Mouse (Mus musculus) cerebellum, adult 9-11 months (tissue): Measurements from ENCODE around the gene Ormdl2.

ENCODE experiments used
- DNase-seq: peaks from one replicate; pipeline ENCODE4 v3.0.0; 2022

The Ormdl2 gene

DNA sequence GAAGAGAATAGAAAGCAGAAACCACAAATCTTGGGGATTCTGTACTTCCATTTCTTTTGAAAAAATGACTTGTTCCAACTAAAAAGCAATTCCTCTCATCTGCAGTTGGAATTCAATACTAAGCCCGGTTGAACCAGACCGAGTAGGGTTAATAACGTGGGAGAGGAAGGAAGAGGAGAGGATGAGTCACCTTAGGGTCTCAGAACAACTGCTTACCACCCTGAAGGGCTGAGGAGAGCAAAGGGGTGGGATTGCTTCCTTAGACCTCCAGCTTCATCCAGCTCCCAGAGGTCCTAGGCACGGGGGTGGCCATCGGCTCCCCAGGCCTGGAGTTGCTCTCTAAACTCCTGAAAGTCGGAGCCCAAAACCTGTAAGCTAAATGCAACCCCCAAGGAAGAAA, 18.1 kb downstream of the Ormdl2 start:
- DNase-seq = peak; percentile 30

DNA sequence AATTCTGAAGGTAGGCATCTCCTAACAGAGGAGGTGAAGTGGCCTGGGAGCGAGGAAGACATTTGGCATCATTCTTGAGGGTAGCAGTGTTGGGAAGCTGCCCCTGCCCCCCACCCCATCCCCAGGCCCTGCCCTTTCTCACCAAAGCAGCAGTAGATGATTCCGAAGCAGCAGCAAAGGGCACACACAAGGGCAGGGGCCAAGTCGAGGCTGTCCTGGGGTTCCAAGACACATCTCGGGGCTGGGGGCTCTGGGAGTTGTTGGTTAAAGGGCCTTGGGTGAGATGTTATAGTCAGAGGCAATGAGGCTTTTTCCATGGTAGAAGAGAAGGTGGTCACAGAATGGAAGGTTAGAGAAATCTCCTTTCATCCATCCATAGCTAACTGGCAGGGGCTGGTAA, 18.5 kb downstream of the Ormdl2 start:
- DNase-seq = no peak

DNA sequence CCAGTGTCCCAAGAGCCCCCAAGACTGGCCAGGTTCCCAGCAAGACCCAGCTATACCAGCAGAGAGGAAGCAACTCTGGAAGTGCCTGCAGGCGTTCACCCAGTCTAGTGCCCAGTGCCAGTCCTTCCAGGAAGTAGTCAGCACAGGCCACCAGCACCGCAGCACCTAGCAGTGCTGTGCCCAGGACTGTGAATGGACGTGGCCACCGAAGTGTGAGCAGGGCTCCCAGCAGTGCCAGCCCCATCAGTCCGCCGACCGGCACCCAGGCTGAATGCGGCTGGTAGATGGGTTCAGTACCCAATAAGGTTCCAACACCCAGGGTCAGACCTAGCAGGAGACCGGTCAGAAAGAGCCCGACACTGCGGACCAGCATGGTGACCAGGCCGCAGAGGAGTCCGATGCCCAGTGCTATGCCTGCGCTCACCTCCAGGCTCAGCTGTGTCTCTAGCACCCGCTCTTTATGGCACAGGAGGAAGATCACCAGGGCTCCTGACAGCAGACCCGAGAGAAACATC, 19.4 kb downstream of the Ormdl2 start:
- peak; percentile 33 for DNase-seq

DNA sequence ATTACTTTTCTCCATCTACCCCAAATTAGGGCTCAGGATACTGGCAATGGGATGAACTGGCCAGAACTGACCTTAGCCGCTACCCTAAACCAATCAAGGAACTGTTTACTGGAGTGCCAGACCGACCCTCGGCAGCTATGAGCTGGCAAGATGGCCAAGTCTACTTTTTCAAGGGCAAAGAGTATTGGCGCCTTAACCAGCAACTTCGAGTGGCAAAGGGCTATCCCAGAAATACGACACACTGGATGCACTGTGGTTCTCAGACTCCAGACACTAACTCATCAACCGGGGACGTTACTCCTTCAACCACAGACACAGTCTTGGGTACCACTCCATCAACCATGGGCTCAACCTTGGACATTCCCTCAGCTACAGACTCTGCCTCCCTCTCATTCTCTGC, 22.8 kb downstream of the Ormdl2 start:
- no peak for DNase-seq

DNA sequence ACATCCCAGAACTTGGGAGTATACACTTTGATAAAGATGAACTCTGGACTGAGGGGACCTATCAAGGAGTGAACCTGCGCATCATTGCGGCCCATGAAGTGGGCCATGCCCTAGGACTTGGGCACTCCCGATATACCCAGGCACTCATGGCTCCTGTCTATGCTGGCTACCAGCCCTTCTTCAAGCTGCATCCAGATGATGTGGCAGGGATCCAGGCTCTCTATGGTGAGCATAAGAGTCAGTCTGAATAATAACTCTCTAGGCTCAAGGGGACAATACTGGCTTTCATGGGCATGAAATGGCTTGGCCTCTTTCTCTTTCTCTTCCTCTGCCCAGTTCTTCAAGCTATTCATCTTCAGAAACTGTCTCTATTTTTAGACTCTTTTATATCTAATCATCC, 25.9 kb downstream of the Ormdl2 start:
- DNase-seq = peak; percentile 19

DNA sequence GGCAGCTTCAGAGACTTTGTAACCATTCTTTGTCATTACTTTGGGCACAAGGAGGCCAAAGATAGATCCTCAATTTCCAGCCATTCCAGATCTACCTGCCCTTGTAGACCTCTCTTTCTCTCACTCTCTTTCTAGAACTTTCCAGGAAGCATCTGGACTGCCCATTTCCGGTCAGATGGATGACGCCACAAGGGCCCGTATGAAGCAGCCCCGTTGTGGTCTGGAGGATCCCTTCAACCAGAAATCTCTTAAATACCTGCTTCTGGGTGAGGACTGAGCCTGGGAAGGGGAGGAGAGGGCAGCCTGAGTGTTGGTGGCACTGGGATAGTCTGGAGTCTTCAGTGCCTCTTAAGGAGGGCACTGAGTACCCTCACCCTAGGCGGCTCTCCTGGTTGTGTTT, 27.1 kb downstream of the Ormdl2 start:
- no peak for DNase-seq

DNA sequence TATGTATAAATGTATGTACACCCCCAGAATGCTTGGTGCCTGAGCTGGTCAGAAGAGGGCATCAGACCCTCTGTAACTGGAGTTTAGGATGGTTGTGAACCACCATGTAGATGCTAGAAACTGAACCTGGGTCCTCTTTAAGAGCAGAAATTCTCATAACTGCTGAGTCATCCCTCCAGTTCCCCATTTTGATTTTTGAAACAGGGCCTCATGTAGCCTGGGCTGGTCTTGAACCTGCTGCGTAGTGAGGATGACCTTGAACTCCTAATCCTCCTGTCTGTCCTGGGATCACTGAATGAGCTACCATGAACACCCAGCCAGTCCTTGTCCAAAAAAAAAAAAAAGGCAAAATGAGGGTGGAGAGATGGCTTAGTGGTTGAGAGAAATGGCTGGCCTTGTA, 28.2 kb downstream of the Ormdl2 start:
- no peak for DNase-seq

DNA sequence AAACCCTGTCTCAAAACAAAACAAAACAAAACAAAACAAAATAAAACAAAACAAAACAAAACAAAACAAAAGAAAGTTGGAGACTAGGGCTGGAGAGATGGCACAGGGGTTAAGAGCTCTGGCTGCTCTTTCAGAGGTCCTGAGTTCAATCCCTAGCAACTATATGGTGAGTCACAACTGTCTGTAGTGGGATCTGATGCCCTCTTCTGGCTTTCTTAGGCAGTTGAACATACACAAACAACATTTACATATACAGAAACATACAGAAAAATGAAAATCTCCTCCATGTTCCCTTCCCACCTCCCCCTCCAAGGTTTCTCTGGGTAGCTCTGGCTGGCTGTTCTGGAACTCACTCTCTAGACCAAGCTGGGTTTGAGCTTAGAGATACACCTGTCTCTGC, 29.4 kb downstream of the Ormdl2 start:
- no peak for DNase-seq

DNA sequence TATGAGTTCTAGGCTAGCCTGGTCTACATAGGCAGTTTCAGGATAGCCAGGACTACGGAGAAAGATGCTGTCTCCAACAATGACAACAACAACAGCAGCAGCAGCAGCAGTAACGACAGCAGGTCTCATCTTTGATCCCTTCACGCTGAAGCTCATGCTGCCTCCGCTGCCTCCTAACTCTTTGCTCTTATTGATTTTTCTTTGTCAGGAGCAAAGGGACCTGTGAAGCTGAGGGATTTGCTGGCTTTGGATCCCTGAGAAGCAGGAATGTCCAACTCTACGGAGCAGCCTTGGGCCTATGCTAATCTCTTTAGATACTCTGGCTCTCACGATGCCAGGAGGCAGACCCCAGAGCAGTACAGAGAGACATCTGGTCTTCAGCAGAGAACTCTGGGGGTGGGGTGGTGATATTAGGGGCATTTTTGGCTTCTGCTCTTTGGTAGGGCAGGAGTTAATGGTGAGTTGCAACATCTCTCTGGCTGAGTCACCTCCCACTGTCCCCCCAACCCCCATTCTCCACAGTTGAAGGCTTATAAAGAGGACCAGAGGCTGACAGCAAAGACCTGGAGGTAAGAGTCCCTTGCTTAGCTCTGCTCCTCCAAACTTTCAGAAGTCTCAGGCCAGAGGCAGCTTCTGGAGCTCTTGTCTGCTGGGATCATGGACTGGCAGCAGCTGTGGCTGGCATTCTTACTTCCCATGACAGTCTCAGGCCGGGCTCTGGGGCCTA, 30.9 kb downstream of the Ormdl2 start, which contains the start of gene Mmp19:
Gene Mmp19, plus strand, starts transcription at position 513 of the 727 bp plus-strand sequence.
- DNase-seq = no peak

DNA sequence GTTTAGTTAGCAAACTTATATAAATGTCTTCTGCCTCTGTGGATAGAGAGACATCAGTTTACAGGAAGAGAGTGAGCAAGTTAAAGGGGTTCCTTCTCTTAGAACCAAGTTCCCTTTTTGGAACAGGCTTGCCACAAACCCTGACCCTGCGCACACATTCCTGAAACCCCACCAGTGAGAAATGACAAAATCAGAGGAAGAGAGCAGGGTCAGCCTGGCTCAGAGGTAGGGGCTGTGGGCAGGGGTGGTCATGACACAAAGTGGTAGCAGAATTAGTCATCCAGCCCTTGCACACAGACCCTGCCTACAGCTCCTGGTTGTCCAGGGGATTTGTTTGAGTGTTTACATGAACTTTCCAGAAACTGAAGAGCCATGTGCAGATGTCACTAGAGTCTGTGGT, 41.2 kb downstream of the Ormdl2 start:
- no peak for DNase-seq

DNA sequence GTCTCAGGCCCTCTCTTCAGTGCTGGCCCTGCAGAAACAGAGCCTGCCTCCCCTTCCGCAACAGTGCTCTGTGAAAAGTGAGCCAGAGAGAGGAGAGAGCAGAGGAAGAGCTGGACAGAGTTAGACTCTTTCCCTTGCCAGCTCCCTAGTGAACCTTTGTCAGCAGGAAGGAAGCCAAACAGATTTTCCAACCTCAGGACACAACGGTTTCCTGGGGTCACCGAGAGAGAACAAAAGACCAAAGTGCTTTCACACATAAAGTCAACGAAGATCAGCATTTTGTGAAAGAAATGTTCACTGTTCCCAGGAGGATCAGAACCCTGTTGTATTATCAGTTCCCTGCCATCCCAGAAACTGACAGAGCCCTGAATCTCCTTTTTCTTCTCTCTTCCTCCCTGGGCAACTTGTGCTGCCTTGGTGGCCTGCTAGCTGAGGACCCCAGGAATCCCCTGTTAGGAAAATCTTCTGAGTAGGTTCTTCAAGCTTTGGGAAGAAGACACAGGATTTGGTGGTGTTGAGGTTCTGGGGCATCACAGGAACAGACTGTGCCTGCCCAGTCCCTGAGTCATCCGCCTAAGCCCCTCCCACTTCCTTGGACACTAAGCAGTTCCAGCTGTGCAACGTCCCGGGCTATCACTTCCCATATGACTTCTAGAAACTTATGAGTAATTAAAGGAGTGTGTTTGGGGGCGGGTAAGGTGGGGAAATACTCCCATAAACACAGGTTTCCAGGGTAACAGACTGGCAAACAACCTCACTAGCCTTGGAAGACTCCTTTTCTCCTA, 42.2 kb downstream of the Ormdl2 start:
- DNase-seq = no peak

DNA sequence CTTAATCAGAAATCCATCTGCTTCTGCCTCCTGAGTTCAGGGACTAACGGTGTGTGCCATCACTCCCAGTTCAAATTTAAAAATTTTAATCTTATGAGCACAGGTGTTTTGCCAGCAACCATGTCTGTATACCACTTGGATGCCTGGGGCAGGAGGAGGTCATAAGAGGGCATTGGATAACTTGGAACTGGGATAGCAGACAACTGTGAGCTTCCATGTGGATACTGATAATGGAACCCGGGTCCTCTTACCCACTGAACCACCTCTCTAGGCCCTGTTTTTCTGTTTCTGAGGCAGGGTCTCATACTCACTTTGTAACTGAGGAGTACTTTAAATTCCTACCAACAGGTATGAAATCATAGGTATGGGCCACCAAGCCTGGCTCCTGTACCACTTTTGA, 43.0 kb downstream of the Ormdl2 start:
- no peak for DNase-seq

DNA sequence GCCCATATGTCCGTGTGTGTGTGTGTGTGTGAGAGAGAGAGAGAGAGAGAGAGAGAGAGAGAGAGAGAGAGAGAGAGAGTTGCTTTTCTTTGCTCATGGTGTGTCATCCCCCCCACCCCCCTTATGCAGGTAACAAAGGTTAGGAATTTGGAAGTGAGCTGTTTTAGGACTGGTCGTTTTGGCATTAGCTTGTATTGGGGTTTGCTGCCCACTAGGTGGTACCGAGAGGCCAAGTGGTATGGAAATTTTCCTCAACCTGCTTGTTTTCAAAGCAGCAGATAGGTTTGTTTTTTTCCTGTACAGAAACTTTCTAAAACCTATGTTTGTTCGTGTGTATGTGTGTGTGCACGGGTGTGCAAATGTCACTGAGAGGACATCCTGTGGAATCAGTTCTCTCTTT, 47.8 kb downstream of the Ormdl2 start:
- DNase-seq = no peak

DNA sequence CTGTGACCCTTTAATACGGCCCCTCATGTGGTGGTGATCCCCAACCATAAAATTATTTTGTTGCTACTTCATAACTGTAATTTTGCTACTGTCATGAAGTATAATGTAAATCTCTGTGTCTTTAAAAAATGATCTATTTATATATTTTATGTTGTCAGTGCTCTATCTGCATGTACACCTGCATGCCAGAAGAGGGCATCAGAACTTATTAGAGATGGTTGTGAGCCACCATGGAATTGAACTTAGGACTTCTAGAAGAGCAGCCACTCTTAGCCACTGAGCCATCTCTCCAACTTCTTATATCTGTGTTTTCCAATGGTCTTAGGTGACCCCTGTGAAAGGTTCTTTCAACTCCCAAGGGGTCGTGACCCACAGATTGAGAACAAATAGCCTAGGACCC, 48.5 kb downstream of the Ormdl2 start:
- DNase-seq = no peak
